In genomic region chr9:90490561-90491152, GRCm38 (mm10) we compare ENCODE assay signal across 21 mouse cellular contexts.
DNase-seq lines count a peak whose midpoint lies in the region; ATAC-seq lines count a peak whose summit lies in the region.
"Had no signal": no experiment of that assay in that cellular context is flagged by ENCODE, and none has a peak within 500 bp of the region (broad histone marks: within the 10 kb centered on the region; RNA-seq: fewer than 3 reads in every experiment).

No protein-coding gene starts in this region.

- no peak overlapping the region for H3K27ac ChIP-seq in forebrain, embryonic 14.5 days (ENCODE audit: low read depth, low read length)
- H3K27ac ChIP-seq in forebrain, embryonic 11.5 days (ENCODE audit: low read depth, low read length), result no peak overlapping the region
- H3K27ac ChIP-seq in midbrain, embryonic 14.5 days (replicated peaks; ENCODE audit: low read depth, low read length), result no peak overlapping the region
- H3K27ac ChIP-seq in midbrain, embryonic 11.5 days (ENCODE audit: low read depth, low read length), result no peak overlapping the region
- no peak overlapping the region for H3K27ac ChIP-seq in hindbrain, embryonic 16.5 days (ENCODE audit: low read depth, low read length)
- H3K27ac ChIP-seq: limb, embryonic 13.5 days; liver, embryonic 15.5 days; stomach, postnatal 0 days had no signal

- H3K36me3 ChIP-seq in forebrain, embryonic 14.5 days (ENCODE audit: control insufficient read depth, insufficient read depth, low read length), result no peaks in the 10 kb centered on the region
- no peaks in the 10 kb centered on the region for H3K36me3 ChIP-seq in forebrain, embryonic 11.5 days (ENCODE audit: control insufficient read depth, insufficient read depth, low read length)
- no peaks in the 10 kb centered on the region for H3K36me3 ChIP-seq in midbrain, embryonic 14.5 days (ENCODE audit: control insufficient read depth, insufficient read depth, low read length)
- H3K36me3 ChIP-seq in midbrain, embryonic 11.5 days (ENCODE audit: control insufficient read depth, insufficient read depth, low read length), result no peaks in the 10 kb centered on the region
- no peaks in the 10 kb centered on the region for H3K36me3 ChIP-seq in hindbrain, embryonic 16.5 days (ENCODE audit: control insufficient read depth, insufficient read depth, low read length)
- H3K36me3 ChIP-seq: heart, embryonic 12.5 days; limb, embryonic 13.5 days; liver, embryonic 15.5 days had no signal

- ATAC-seq in forebrain, embryonic 14.5 days, result peak; percentile 65
- ATAC-seq in forebrain, embryonic 11.5 days (replicated peaks; ENCODE audit: low FRiP score), result no peak
- ATAC-seq in midbrain, embryonic 14.5 days (ENCODE audit: low FRiP score, low TSS enrichment), result no peak
- ATAC-seq in midbrain, embryonic 11.5 days (ENCODE audit: low FRiP score), result no peak
- peak; percentile 80 for ATAC-seq in hindbrain, embryonic 16.5 days
- ATAC-seq: intestine, postnatal 0 days had no signal

- no peak overlapping the region for H3K9ac ChIP-seq in forebrain, embryonic 14.5 days (ENCODE audit: low read length)
- no peak overlapping the region for H3K9ac ChIP-seq in forebrain, embryonic 11.5 days (ENCODE audit: low read length)
- H3K9ac ChIP-seq in midbrain, embryonic 14.5 days (replicated peaks; ENCODE audit: low read length), result no peak overlapping the region
- no peak overlapping the region for H3K9ac ChIP-seq in midbrain, embryonic 11.5 days (ENCODE audit: low read length)
- no peak overlapping the region for H3K9ac ChIP-seq in hindbrain, embryonic 16.5 days (ENCODE audit: low read depth, low read length)
- H3K9ac ChIP-seq: heart, embryonic 12.5 days; limb, embryonic 13.5 days; liver, embryonic 15.5 days had no signal

- no peak overlapping the region for H3K4me2 ChIP-seq in forebrain, embryonic 14.5 days (ENCODE audit: low read length)
- H3K4me2 ChIP-seq in forebrain, embryonic 11.5 days (ENCODE audit: low read depth, low read length, severe bottlenecking), result no peak overlapping the region
- H3K4me2 ChIP-seq in midbrain, embryonic 14.5 days (ENCODE audit: low read length), result no peak overlapping the region
- no peak overlapping the region for H3K4me2 ChIP-seq in midbrain, embryonic 11.5 days
- H3K4me2 ChIP-seq in hindbrain, embryonic 16.5 days (ENCODE audit: low read length), result no peak overlapping the region
- H3K4me2 ChIP-seq: heart, embryonic 12.5 days; limb, embryonic 13.5 days; liver, embryonic 15.5 days had no signal

- H3K27me3 ChIP-seq in forebrain, embryonic 14.5 days (replicated peaks; ENCODE audit: control insufficient read depth, insufficient read depth, low read length), result no peaks in the 10 kb centered on the region
- H3K27me3 ChIP-seq in forebrain, embryonic 11.5 days (ENCODE audit: control insufficient read depth, insufficient read depth, low read length), result no peaks in the 10 kb centered on the region
- H3K27me3 ChIP-seq in midbrain, embryonic 14.5 days (ENCODE audit: control insufficient read depth, insufficient read depth, low read length), result no peaks in the 10 kb centered on the region
- H3K27me3 ChIP-seq in midbrain, embryonic 11.5 days (ENCODE audit: control insufficient read depth, insufficient read depth, low read length), result no peaks in the 10 kb centered on the region
- no peaks in the 10 kb centered on the region for H3K27me3 ChIP-seq in hindbrain, embryonic 16.5 days (replicated peaks; ENCODE audit: control insufficient read depth, insufficient read depth, low read length)
- H3K27me3 ChIP-seq: heart, embryonic 12.5 days; limb, embryonic 13.5 days; liver, embryonic 15.5 days had no signal

- no peak overlapping the region for H3K4me3 ChIP-seq in forebrain, embryonic 14.5 days (ENCODE audit: low read depth, low read length)
- H3K4me3 ChIP-seq in forebrain, embryonic 11.5 days (ENCODE audit: low read depth, low read length), result no peak overlapping the region
- H3K4me3 ChIP-seq in midbrain, embryonic 14.5 days (replicated peaks; ENCODE audit: low read depth, low read length), result no peak overlapping the region
- H3K4me3 ChIP-seq in midbrain, embryonic 11.5 days (ENCODE audit: low read depth, low read length), result no peak overlapping the region
- H3K4me3 ChIP-seq in hindbrain, embryonic 16.5 days (ENCODE audit: low read length), result no peak overlapping the region
- H3K4me3 ChIP-seq: heart, embryonic 12.5 days; limb, embryonic 13.5 days; liver, embryonic 15.5 days had no signal

- peak; percentile 25 for DNase-seq in forebrain, embryonic 14.5 days (ENCODE audit: low spot score)
- DNase-seq in forebrain, embryonic 11.5 days (ENCODE audit: low spot score), result no peak
- peak; percentile 21 for DNase-seq in midbrain, embryonic 14.5 days
- DNase-seq in midbrain, embryonic 11.5 days (ENCODE audit: low spot score, missing footprints), result no peak
- peak; percentile 27 for DNase-seq in retina, postnatal 1 day
- DNase-seq in spleen, postnatal 10 days (ENCODE audit: low spot score in 2 of 2), result no peak
- no peak for DNase-seq in lung, postnatal 4 days
- DNase-seq: adrenal gland, postnatal 10 days; B cell, adult 2 months; cerebellum, adult 2 months; heart, postnatal 36 days; kidney, postnatal 10 days; lung, postnatal 10 days; right cerebral cortex, postnatal 25 days; thymus, postnatal 36 days had no signal

- no peaks in the 10 kb centered on the region for H3K9me3 ChIP-seq in forebrain, embryonic 14.5 days (replicated peaks; ENCODE audit: control insufficient read depth, low read length)
- no peaks in the 10 kb centered on the region for H3K9me3 ChIP-seq in forebrain, embryonic 11.5 days (ENCODE audit: control insufficient read depth, low read length)
- no peaks in the 10 kb centered on the region for H3K9me3 ChIP-seq in midbrain, embryonic 14.5 days (ENCODE audit: control insufficient read depth, low read length)
- H3K9me3 ChIP-seq in midbrain, embryonic 11.5 days (ENCODE audit: control insufficient read depth, low read length), result no peaks in the 10 kb centered on the region
- H3K9me3 ChIP-seq in hindbrain, embryonic 16.5 days (ENCODE audit: control insufficient read depth, low read length), result no peaks in the 10 kb centered on the region
- H3K9me3 ChIP-seq: heart, embryonic 12.5 days; limb, embryonic 13.5 days; liver, embryonic 15.5 days had no signal

- 73% methylated on average over 7 of the region's 7 CpGs for WGBS in forebrain, embryonic 14.5 days
- 80% methylated on average over 7 of the region's 7 CpGs for WGBS in forebrain, embryonic 11.5 days
- 66% methylated on average over 7 of the region's 7 CpGs for WGBS in midbrain, embryonic 14.5 days
- WGBS in midbrain, embryonic 11.5 days, result 86% methylated on average over 7 of the region's 7 CpGs
- WGBS in hindbrain, embryonic 16.5 days, result 59% methylated on average over 7 of the region's 7 CpGs

- H3K4me1 ChIP-seq in forebrain, embryonic 14.5 days (ENCODE audit: control insufficient read depth, insufficient read depth, low read length), result no peaks in the 10 kb centered on the region
- no peaks in the 10 kb centered on the region for H3K4me1 ChIP-seq in forebrain, embryonic 11.5 days (replicated peaks; ENCODE audit: control insufficient read depth, insufficient read depth, low read length)
- H3K4me1 ChIP-seq in midbrain, embryonic 14.5 days (ENCODE audit: control insufficient read depth, insufficient read depth, low read length), result no peaks in the 10 kb centered on the region
- H3K4me1 ChIP-seq in midbrain, embryonic 11.5 days (ENCODE audit: control insufficient read depth, insufficient read depth, low read length), result no peaks in the 10 kb centered on the region
- no peaks in the 10 kb centered on the region for H3K4me1 ChIP-seq in hindbrain, embryonic 16.5 days (ENCODE audit: control insufficient read depth, insufficient read depth, low read depth, low read length)
- H3K4me1 ChIP-seq: heart, embryonic 12.5 days; limb, embryonic 13.5 days; liver, embryonic 15.5 days had no signal

Comparison
In these comparisons a context has a peak if more than half of its experiments do, and no peak if none do; other contexts are left out.
1. ATAC-seq: peak in forebrain, embryonic 14.5 days (single experiment) and hindbrain, embryonic 16.5 days (single experiment); none in forebrain, embryonic 11.5 days (single experiment), midbrain, embryonic 14.5 days (single experiment) and midbrain, embryonic 11.5 days (single experiment).
2. DNase-seq: peak in forebrain, embryonic 14.5 days (single experiment), midbrain, embryonic 14.5 days (single experiment) and retina, postnatal 1 day (single experiment); none in forebrain, embryonic 11.5 days (single experiment), midbrain, embryonic 11.5 days (single experiment), spleen, postnatal 10 days (0 of 2) and lung, postnatal 4 days (0 of 2).